Mouse (Mus musculus): ENCODE data around the gene Stat1. TPM values are rescaled to one million over a fixed set of nuclear protein-coding genes. Genes with fewer than 3 reads are reported as not detected.

The Stat1 gene
- polyA plus RNA-seq (2014; fragmentation: Nextera tagmentation; extraction: Ambion mirVana), result 15.7 and 15.8 TPM in 2 replicates

- 4% methylated on average over 37 of the region's 37 CpGs for WGBS
Measured at GRCm38 (mm10) chr1:52118860-52119591, at the start of gene Stat1. Stat1 (plus strand) TSS chr1:52119440.

GRCm38 (mm10) chr1:52079724-52080367 lies 39.4 kb upstream of the Stat1 start:
- DNase-seq (ENCODE audit: low spot score), result peak; percentile 38
- Histone ChIP-seq H3K36me3 (ENCODE audit: control insufficient read depth, insufficient read depth, low read length) (no peaks in the 10 kb centered on the region), H3K4me1 (ENCODE audit: control insufficient read depth, insufficient read depth, low read length) (peaks cover 2% of the 10 kb centered on the region; the same call in 1 of the 2 replicates), H3K4me2 (ENCODE audit: low read depth) (no peak overlapping the region; the same call in 1 of the 2 replicates), H3K27me3 (ENCODE audit: control insufficient read depth, insufficient read depth, low read length) (no peaks in the 10 kb centered on the region), H3K9ac (ENCODE audit: low read length) (no peak overlapping the region), H3K9me3 (ENCODE audit: control insufficient read depth, low read length) (no peaks in the 10 kb centered on the region), H3K27ac (ENCODE audit: low read depth, low read length) (no peak overlapping the region), H3K4me3 (ENCODE audit: low read depth, low read length) (no peak overlapping the region)
- WGBS, result 9% methylated on average over 10 of the region's 10 CpGs
- peak; percentile 31; the same call in 1 of the 2 replicates for ATAC-seq (ENCODE audit: insufficient read depth, low FRiP score, low TSS enrichment)

More at GRCm38 (mm10) chr1:52118860-52119591, at the start of gene Stat1:
- DNase-seq (ENCODE audit: low spot score), result peak; percentile 94
- H3K4me2 ChIP-seq (ENCODE audit: low read depth), result peak within 1 kb of the TSS; percentile 90
- H3K27ac ChIP-seq (ENCODE audit: low read depth, low read length), result no peak within 1 kb of the TSS
- peak within 1 kb of the TSS; percentile 64 for H3K9ac ChIP-seq (ENCODE audit: low read length)
- 0 out of 2 replicates have a peak, but pooled peaks cover 2% of the 10 kb centered on the region for H3K4me1 ChIP-seq (ENCODE audit: control insufficient read depth, insufficient read depth, low read length)
- H3K36me3 ChIP-seq (ENCODE audit: control insufficient read depth, insufficient read depth, low read length), result no peaks in the 10 kb centered on the region
- ATAC-seq (ENCODE audit: insufficient read depth, low FRiP score, low TSS enrichment), result peak; percentile 96
- H3K9me3 ChIP-seq (ENCODE audit: control insufficient read depth, low read length), result no peaks in the 10 kb centered on the region
- H3K27me3 ChIP-seq (ENCODE audit: control insufficient read depth, insufficient read depth, low read length), result no peaks in the 10 kb centered on the region
- peak within 1 kb of the TSS; percentile 76 for H3K4me3 ChIP-seq (ENCODE audit: low read depth, low read length)

GRCm38 (mm10) chr1:52080375-52080774 lies 38.9 kb upstream of the Stat1 start:
- no peak overlapping the region for H3K27ac ChIP-seq (ENCODE audit: low read depth, low read length)
- H3K4me3 ChIP-seq (ENCODE audit: low read depth, low read length), result no peak overlapping the region
- H3K4me1 ChIP-seq (ENCODE audit: control insufficient read depth, insufficient read depth, low read length), result peaks cover 2% of the 10 kb centered on the region; the same call in 1 of the 2 replicates
- no peak overlapping the region for H3K9ac ChIP-seq (ENCODE audit: low read length)
- no peaks in the 10 kb centered on the region for H3K9me3 ChIP-seq (ENCODE audit: control insufficient read depth, low read length)
- no peak overlapping the region for H3K4me2 ChIP-seq (ENCODE audit: low read depth)
- no peaks in the 10 kb centered on the region for H3K27me3 ChIP-seq (ENCODE audit: control insufficient read depth, insufficient read depth, low read length)
- H3K36me3 ChIP-seq (ENCODE audit: control insufficient read depth, insufficient read depth, low read length), result no peaks in the 10 kb centered on the region
- 16% methylated on average over 8 of the region's 8 CpGs for WGBS
- ATAC-seq (ENCODE audit: insufficient read depth, low FRiP score, low TSS enrichment) (no peak), DNase-seq (ENCODE audit: low spot score) (no peak)

GRCm38 (mm10) chr1:52086236-52086635 lies 33.0 kb upstream of the Stat1 start:
- Histone ChIP-seq H3K4me2 (ENCODE audit: low read depth) (no peak overlapping the region), H3K9ac (ENCODE audit: low read length) (no peak overlapping the region), H3K36me3 (ENCODE audit: control insufficient read depth, insufficient read depth, low read length) (no peaks in the 10 kb centered on the region), H3K4me1 (ENCODE audit: control insufficient read depth, insufficient read depth, low read length) (no peaks in the 10 kb centered on the region), H3K27me3 (ENCODE audit: control insufficient read depth, insufficient read depth, low read length) (no peaks in the 10 kb centered on the region), H3K4me3 (ENCODE audit: low read depth, low read length) (no peak overlapping the region), H3K9me3 (ENCODE audit: control insufficient read depth, low read length) (no peaks in the 10 kb centered on the region), H3K27ac (ENCODE audit: low read depth, low read length) (no peak overlapping the region)
- no peak for ATAC-seq (ENCODE audit: insufficient read depth, low FRiP score, low TSS enrichment)
- no peak for DNase-seq (ENCODE audit: low spot score)
- WGBS, result 55% methylated on average over 4 of the region's 4 CpGs

- DNase-seq (ENCODE audit: low spot score), result no peak
- WGBS, result 66% methylated on average over 1 of the region's 1 CpGs
Measured at GRCm38 (mm10) chr1:52087128-52087527, 32.1 kb upstream of the Stat1 start.

GRCm38 (mm10) chr1:52088634-52089033 lies 30.6 kb upstream of the Stat1 start:
- no peak for ATAC-seq (ENCODE audit: insufficient read depth, low FRiP score, low TSS enrichment)
- DNase-seq (ENCODE audit: low spot score), result no peak
- H3K4me1 ChIP-seq (ENCODE audit: control insufficient read depth, insufficient read depth, low read length), result no peaks in the 10 kb centered on the region
- no peak overlapping the region for H3K4me3 ChIP-seq (ENCODE audit: low read depth, low read length)
- no peaks in the 10 kb centered on the region for H3K9me3 ChIP-seq (ENCODE audit: control insufficient read depth, low read length)
- no peaks in the 10 kb centered on the region for H3K27me3 ChIP-seq (ENCODE audit: control insufficient read depth, insufficient read depth, low read length)
- 86% methylated on average over 4 of the region's 4 CpGs for WGBS
- no peak overlapping the region for H3K27ac ChIP-seq (ENCODE audit: low read depth, low read length)
- H3K36me3 ChIP-seq (ENCODE audit: control insufficient read depth, insufficient read depth, low read length), result no peaks in the 10 kb centered on the region
- no peak overlapping the region for H3K4me2 ChIP-seq (ENCODE audit: low read depth)
- H3K9ac ChIP-seq (ENCODE audit: low read length), result no peak overlapping the region

More at GRCm38 (mm10) chr1:52087128-52087527, 32.1 kb upstream of the Stat1 start:
- Histone ChIP-seq H3K27me3 (ENCODE audit: control insufficient read depth, insufficient read depth, low read length) (no peaks in the 10 kb centered on the region), H3K36me3 (ENCODE audit: control insufficient read depth, insufficient read depth, low read length) (no peaks in the 10 kb centered on the region), H3K9ac (ENCODE audit: low read length) (no peak overlapping the region), H3K9me3 (ENCODE audit: control insufficient read depth, low read length) (no peaks in the 10 kb centered on the region), H3K4me3 (ENCODE audit: low read depth, low read length) (no peak overlapping the region), H3K4me1 (ENCODE audit: control insufficient read depth, insufficient read depth, low read length) (no peaks in the 10 kb centered on the region), H3K4me2 (ENCODE audit: low read depth) (no peak overlapping the region), H3K27ac (ENCODE audit: low read depth, low read length) (no peak overlapping the region)
- ATAC-seq (ENCODE audit: insufficient read depth, low FRiP score, low TSS enrichment), result no peak

GRCm38 (mm10) chr1:52098618-52099232 lies 20.5 kb upstream of the Stat1 start:
- DNase-seq (ENCODE audit: low spot score) (peak; percentile 31), ATAC-seq (ENCODE audit: insufficient read depth, low FRiP score, low TSS enrichment) (no peak)
- Histone ChIP-seq H3K27ac (ENCODE audit: low read depth, low read length) (no peak overlapping the region), H3K9ac (ENCODE audit: low read length) (no peak overlapping the region), H3K9me3 (ENCODE audit: control insufficient read depth, low read length) (no peaks in the 10 kb centered on the region), H3K4me3 (ENCODE audit: low read depth, low read length) (no peak overlapping the region), H3K36me3 (ENCODE audit: control insufficient read depth, insufficient read depth, low read length) (no peaks in the 10 kb centered on the region), H3K27me3 (ENCODE audit: control insufficient read depth, insufficient read depth, low read length) (no peaks in the 10 kb centered on the region), H3K4me1 (ENCODE audit: control insufficient read depth, insufficient read depth, low read length) (no peaks in the 10 kb centered on the region), H3K4me2 (ENCODE audit: low read depth) (no peak overlapping the region)
- WGBS, result 74% methylated on average over 3 of the region's 3 CpGs

GRCm38 (mm10) chr1:52100496-52100895 lies 18.7 kb upstream of the Stat1 start:
- Histone ChIP-seq H3K27me3 (ENCODE audit: control insufficient read depth, insufficient read depth, low read length) (no peaks in the 10 kb centered on the region), H3K9me3 (ENCODE audit: control insufficient read depth, low read length) (no peaks in the 10 kb centered on the region), H3K9ac (ENCODE audit: low read length) (no peak overlapping the region), H3K4me2 (ENCODE audit: low read depth) (no peak overlapping the region), H3K4me1 (ENCODE audit: control insufficient read depth, insufficient read depth, low read length) (no peaks in the 10 kb centered on the region), H3K27ac (ENCODE audit: low read depth, low read length) (no peak overlapping the region), H3K4me3 (ENCODE audit: low read depth, low read length) (no peak overlapping the region), H3K36me3 (ENCODE audit: control insufficient read depth, insufficient read depth, low read length) (no peaks in the 10 kb centered on the region)
- WGBS, result 74% methylated on average over 6 of the region's 6 CpGs
- DNase-seq (ENCODE audit: low spot score), result no peak
- ATAC-seq (ENCODE audit: insufficient read depth, low FRiP score, low TSS enrichment), result no peak

All from neural tube, embryonic 11.5 days (tissue).